Mouse (Mus musculus) MN1 (cell line): ENCODE measurements around the gene Dusp5.
"Not testable (repeated sequence)": the region's sequence is repeated elsewhere in the genome, so short reads cannot be mapped to it uniquely, and the experiment has no call there.

Source experiments
- DNase-seq: peaks from one replicate; pipeline ENCODE4 v3.0.0-alpha.2; 2016; ENCODE audit warnings: low spot score

The Dusp5 gene

GRCm38 (mm10) chr19:53528752-53529454 is at the start of gene Dusp5:
TSS of gene Dusp5 (plus strand) at chr19:53529109.
- peak; percentile 99 for DNase-seq

- DNase-seq = no peak
Observed at GRCm38 (mm10) chr19:53479590-53479989, 49.3 kb upstream of the Dusp5 start.

GRCm38 (mm10) chr19:53482093-53482492 is 46.8 kb upstream of the Dusp5 start:
- DNase-seq = no peak

- DNase-seq = no peak
Observed at GRCm38 (mm10) chr19:53482527-53482926, 46.4 kb upstream of the Dusp5 start.

GRCm38 (mm10) chr19:53483984-53484383 is 44.9 kb upstream of the Dusp5 start:
- no peak for DNase-seq

- no peak for DNase-seq
Observed at GRCm38 (mm10) chr19:53484918-53485317, 44.0 kb upstream of the Dusp5 start.

GRCm38 (mm10) chr19:53489187-53489586 is 39.7 kb upstream of the Dusp5 start:
- no peak for DNase-seq

- DNase-seq = no peak
Observed at GRCm38 (mm10) chr19:53489910-53490309, 39.0 kb upstream of the Dusp5 start.

- no peak for DNase-seq
Observed at GRCm38 (mm10) chr19:53490898-53491297, 38.0 kb upstream of the Dusp5 start.

GRCm38 (mm10) chr19:53492528-53492927 is 36.4 kb upstream of the Dusp5 start:
- DNase-seq = no peak

GRCm38 (mm10) chr19:53493866-53494265 is 35.0 kb upstream of the Dusp5 start:
- DNase-seq = no peak

- DNase-seq = no peak
Observed at GRCm38 (mm10) chr19:53497910-53498309, 31.0 kb upstream of the Dusp5 start.

GRCm38 (mm10) chr19:53499049-53499448 is 29.9 kb upstream of the Dusp5 start:
- DNase-seq = no peak

- no peak for DNase-seq
Observed at GRCm38 (mm10) chr19:53499451-53499940, 29.4 kb upstream of the Dusp5 start.

- DNase-seq = peak; percentile 81
Observed at GRCm38 (mm10) chr19:53500298-53501006, 28.5 kb upstream of the Dusp5 start.

GRCm38 (mm10) chr19:53501239-53501638 is 27.7 kb upstream of the Dusp5 start:
- not testable (repeated sequence) for DNase-seq

- no peak for DNase-seq
Observed at GRCm38 (mm10) chr19:53501765-53502164, 27.1 kb upstream of the Dusp5 start.

GRCm38 (mm10) chr19:53502891-53503371 is 26.0 kb upstream of the Dusp5 start:
- peak; percentile 47 for DNase-seq

- no peak for DNase-seq
Observed at GRCm38 (mm10) chr19:53504181-53504580, 24.7 kb upstream of the Dusp5 start.

GRCm38 (mm10) chr19:53505728-53506127 is 23.2 kb upstream of the Dusp5 start:
- no peak for DNase-seq

- DNase-seq = no peak
Observed at GRCm38 (mm10) chr19:53507497-53507896, 21.4 kb upstream of the Dusp5 start.

- no peak for DNase-seq
Observed at GRCm38 (mm10) chr19:53511244-53511934, 17.5 kb upstream of the Dusp5 start.
